Mouse (Mus musculus): ENCODE measurements around the gene Nemp1. TPM values are rescaled to one million over a fixed set of nuclear protein-coding genes. Genes with fewer than 3 reads are reported as not detected.
"Not testable (repeated sequence)": the region's sequence is repeated elsewhere in the genome, so short reads cannot be mapped to it uniquely, and the experiment has no call there.

Gene Nemp1
- polyA plus RNA-seq, 1 experiment from 2014 or later = 11.2 TPM

- peak; percentile 85 for ATAC-seq (ENCODE audit: low read depth)
- Histone ChIP-seq H3K9me3 (ENCODE audit: control insufficient read depth, low read length) (no peaks in the 10 kb centered on the region), H3K36me3 (ENCODE audit: control insufficient read depth, insufficient read depth, low read length) (no peaks in the 10 kb centered on the region), H3K27ac (replicated peaks; ENCODE audit: low read depth, low read length) (peak overlapping the region; percentile 91), H3K9ac (ENCODE audit: low read depth, low read length) (peak overlapping the region; percentile 75), H3K27me3 (replicated peaks; ENCODE audit: control insufficient read depth, insufficient read depth, low read length) (no peaks in the 10 kb centered on the region), H3K4me2 (ENCODE audit: low read depth, low read length) (peak overlapping the region; percentile 87), H3K4me3 (ENCODE audit: low read depth, low read length) (peak overlapping the region; percentile 56), H3K4me1 (ENCODE audit: control insufficient read depth, insufficient read depth, low read length) (peaks cover 18% of the 10 kb centered on the region)
- 9% methylated on average over 19 of the region's 19 CpGs for WGBS
- DNase-seq (ENCODE audit: low spot score) = peak; percentile 91
Observed at GRCm38 (mm10) chr10:127641861-127642771, 24.6 kb upstream of the Nemp1 start.

GRCm38 (mm10) chr10:127642772-127643552, 23.7 kb upstream of the Nemp1 start, which contains the start of gene Stat6:
Stat6 (plus strand) TSS chr10:127642986.
- no peaks in the 10 kb centered on the region for H3K9me3 ChIP-seq (ENCODE audit: control insufficient read depth, low read length)
- H3K27me3 ChIP-seq (replicated peaks; ENCODE audit: control insufficient read depth, insufficient read depth, low read length) = no peaks in the 10 kb centered on the region
- peaks cover 18% of the 10 kb centered on the region for H3K4me1 ChIP-seq (ENCODE audit: control insufficient read depth, insufficient read depth, low read length)
- WGBS = 3% methylated on average over 31 of the region's 37 CpGs
- H3K4me2 ChIP-seq (ENCODE audit: low read depth, low read length) = peak within 1 kb of the TSS; percentile 87
- ATAC-seq (ENCODE audit: low read depth) = peak; percentile 60
- no peaks in the 10 kb centered on the region for H3K36me3 ChIP-seq (ENCODE audit: control insufficient read depth, insufficient read depth, low read length)
- peak within 1 kb of the TSS; percentile 56 for H3K4me3 ChIP-seq (ENCODE audit: low read depth, low read length)
- H3K9ac ChIP-seq (ENCODE audit: low read depth, low read length) = peak within 1 kb of the TSS; percentile 75
- DNase-seq (ENCODE audit: low spot score) = peak; percentile 83
- peak within 1 kb of the TSS; percentile 91 for H3K27ac ChIP-seq (replicated peaks; ENCODE audit: low read depth, low read length)

GRCm38 (mm10) chr10:127643553-127644238, 23.0 kb upstream of the Nemp1 start:
- DNase-seq (ENCODE audit: low spot score) = peak; percentile 86
- Histone ChIP-seq H3K4me3 (ENCODE audit: low read depth, low read length) (peak overlapping the region; percentile 56), H3K9ac (ENCODE audit: low read depth, low read length) (peak overlapping the region; percentile 75), H3K27ac (replicated peaks; ENCODE audit: low read depth, low read length) (peak overlapping the region; percentile 91), H3K36me3 (ENCODE audit: control insufficient read depth, insufficient read depth, low read length) (peaks cover 5% of the 10 kb centered on the region; the same call in 1 of the 2 replicates), H3K27me3 (replicated peaks; ENCODE audit: control insufficient read depth, insufficient read depth, low read length) (no peaks in the 10 kb centered on the region), H3K9me3 (ENCODE audit: control insufficient read depth, low read length) (no peaks in the 10 kb centered on the region), H3K4me2 (ENCODE audit: low read depth, low read length) (peak overlapping the region; percentile 87), H3K4me1 (ENCODE audit: control insufficient read depth, insufficient read depth, low read length) (peaks cover 18% of the 10 kb centered on the region)
- WGBS = 1% methylated on average over 24 of the region's 25 CpGs
- ATAC-seq (ENCODE audit: low read depth) = peak; percentile 66

- Histone ChIP-seq H3K27ac (replicated peaks; ENCODE audit: low read depth, low read length) (no peak overlapping the region), H3K4me3 (ENCODE audit: low read depth, low read length) (no peak overlapping the region), H3K27me3 (replicated peaks; ENCODE audit: control insufficient read depth, insufficient read depth, low read length) (no peaks in the 10 kb centered on the region), H3K9ac (ENCODE audit: low read depth, low read length) (no peak overlapping the region), H3K4me2 (ENCODE audit: low read depth, low read length) (no peak overlapping the region), H3K9me3 (ENCODE audit: control insufficient read depth, low read length) (no peaks in the 10 kb centered on the region), H3K4me1 (ENCODE audit: control insufficient read depth, insufficient read depth, low read length) (peaks cover 18% of the 10 kb centered on the region), H3K36me3 (ENCODE audit: control insufficient read depth, insufficient read depth, low read length) (peaks cover 16% of the 10 kb centered on the region)
- ATAC-seq (ENCODE audit: low read depth) (no peak), DNase-seq (ENCODE audit: low spot score) (no peak)
- WGBS = 61% methylated on average over 2 of the region's 2 CpGs
Observed at GRCm38 (mm10) chr10:127645791-127646190, 20.9 kb upstream of the Nemp1 start.

GRCm38 (mm10) chr10:127652906-127653638, 13.6 kb upstream of the Nemp1 start:
- H3K9me3 ChIP-seq (ENCODE audit: control insufficient read depth, low read length) = no peaks in the 10 kb centered on the region
- WGBS = 47% methylated on average over 21 of the region's 21 CpGs
- no peaks in the 10 kb centered on the region for H3K4me1 ChIP-seq (ENCODE audit: control insufficient read depth, insufficient read depth, low read length)
- H3K36me3 ChIP-seq (ENCODE audit: control insufficient read depth, insufficient read depth, low read length) = peaks cover 67% of the 10 kb centered on the region
- 0 out of 2 replicates have a peak overlapping the region, but pooled peaks have one; percentile 32 for H3K9ac ChIP-seq (ENCODE audit: low read depth, low read length)
- H3K4me2 ChIP-seq (ENCODE audit: low read depth, low read length) = peak overlapping the region; percentile 26
- no peak overlapping the region for H3K4me3 ChIP-seq (ENCODE audit: low read depth, low read length)
- H3K27ac ChIP-seq (replicated peaks; ENCODE audit: low read depth, low read length) = no peak overlapping the region
- no peak for DNase-seq (ENCODE audit: low spot score)
- no peak for ATAC-seq (ENCODE audit: low read depth)
- H3K27me3 ChIP-seq (replicated peaks; ENCODE audit: control insufficient read depth, insufficient read depth, low read length) = no peaks in the 10 kb centered on the region

- Histone ChIP-seq H3K9me3 (ENCODE audit: control insufficient read depth, low read length) (no peaks in the 10 kb centered on the region), H3K4me1 (ENCODE audit: control insufficient read depth, insufficient read depth, low read length) (no peaks in the 10 kb centered on the region), H3K4me2 (ENCODE audit: low read depth, low read length) (no peak overlapping the region), H3K36me3 (ENCODE audit: control insufficient read depth, insufficient read depth, low read length) (peaks cover 60% of the 10 kb centered on the region), H3K27me3 (replicated peaks; ENCODE audit: control insufficient read depth, insufficient read depth, low read length) (no peaks in the 10 kb centered on the region), H3K9ac (ENCODE audit: low read depth, low read length) (no peak overlapping the region), H3K4me3 (ENCODE audit: low read depth, low read length) (no peak overlapping the region), H3K27ac (replicated peaks; ENCODE audit: low read depth, low read length) (no peak overlapping the region)
- WGBS = 59% methylated on average over 16 of the region's 16 CpGs
- ATAC-seq (ENCODE audit: low read depth) = no peak
- no peak for DNase-seq (ENCODE audit: low spot score)
Observed at GRCm38 (mm10) chr10:127654970-127655579, 11.6 kb upstream of the Nemp1 start.

GRCm38 (mm10) chr10:127657617-127658016, 9.1 kb upstream of the Nemp1 start:
- not testable (repeated sequence) for H3K4me3 ChIP-seq (ENCODE audit: low read depth, low read length); H3K9ac ChIP-seq (ENCODE audit: low read depth, low read length); H3K4me2 ChIP-seq (ENCODE audit: low read depth, low read length); H3K27me3 ChIP-seq (replicated peaks; ENCODE audit: control insufficient read depth, insufficient read depth, low read length); H3K27ac ChIP-seq (replicated peaks; ENCODE audit: low read depth, low read length); DNase-seq (ENCODE audit: low spot score); ATAC-seq (ENCODE audit: low read depth); H3K9me3 ChIP-seq (ENCODE audit: control insufficient read depth, low read length)
- WGBS = 60% methylated on average over 6 of the region's 6 CpGs
- peaks cover 58% of the 10 kb centered on the region for H3K36me3 ChIP-seq (ENCODE audit: control insufficient read depth, insufficient read depth, low read length)
- H3K4me1 ChIP-seq (ENCODE audit: control insufficient read depth, insufficient read depth, low read length) = peaks cover 14% of the 10 kb centered on the region
